Mouse (Mus musculus): ENCODE data around the gene Nav2. TPM values are rescaled to one million over a fixed set of nuclear protein-coding genes. Genes with fewer than 3 reads are reported as not detected.
A peak's percentile ranks its signal among the peaks of the same experiment; 100 is the strongest.

The Nav2 gene
- polyA plus RNA-seq, 1 experiment from 2014 or later: 34.2 TPM

DNA sequence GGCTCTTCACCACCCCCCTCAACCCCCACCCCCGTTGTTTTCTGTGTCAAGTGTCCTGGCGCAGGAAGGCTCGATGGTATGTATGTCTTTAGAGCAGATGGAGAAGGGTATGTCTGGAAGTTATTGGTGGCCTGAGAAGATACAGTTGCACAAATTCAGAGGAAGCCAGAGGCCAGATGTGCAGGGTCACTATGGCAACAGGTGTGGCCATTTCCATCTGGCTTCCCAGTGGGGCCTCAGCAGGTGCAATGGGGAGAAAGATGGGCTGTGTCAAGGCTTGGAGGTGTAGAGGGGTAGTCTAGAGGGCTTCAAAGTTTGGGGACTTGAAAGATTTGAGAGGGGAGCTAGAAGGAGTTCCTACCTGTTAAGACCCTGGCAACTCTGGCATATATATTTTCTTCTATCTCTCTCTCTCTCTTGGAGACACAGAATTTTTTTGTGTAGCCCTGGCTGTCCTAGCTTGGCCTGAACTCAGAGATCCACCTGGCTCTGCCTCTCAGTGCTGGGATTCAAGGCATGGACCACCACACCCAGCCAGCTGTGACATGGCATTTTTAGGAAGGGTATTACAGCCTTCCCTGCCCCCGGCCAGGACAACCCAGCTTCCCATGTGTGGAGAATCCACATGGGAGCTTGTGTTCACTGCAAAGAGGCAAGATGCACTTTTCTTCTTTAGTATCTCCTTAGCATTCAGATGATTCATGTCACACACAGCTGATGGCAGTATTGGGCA lies 435.4 kb downstream of the Nav2 start:
- Histone ChIP-seq H3K4me3 (ENCODE audit: low read length) (peak overlapping the region; percentile 33), H3K4me1 (ENCODE audit: control insufficient read depth, insufficient read depth, low read length) (peaks cover 32% of the 10 kb centered on the region), H3K9me3 (replicated peaks; ENCODE audit: control insufficient read depth, low read length) (no peaks in the 10 kb centered on the region), H3K36me3 (ENCODE audit: control insufficient read depth, insufficient read depth) (no peaks in the 10 kb centered on the region), H3K27me3 (ENCODE audit: control insufficient read depth, insufficient read depth, low read length) (no peaks in the 10 kb centered on the region), H3K4me2 (ENCODE audit: low read depth, low read length) (peak overlapping the region; percentile 64), H3K27ac (ENCODE audit: low read length) (peak overlapping the region; percentile 89), H3K9ac (ENCODE audit: low read length) (peak overlapping the region; percentile 65; the same call in 1 of the 2 replicates)
- no peak for ATAC-seq (replicated peaks; ENCODE audit: extremely low read depth, insufficient read depth, low FRiP score)
- WGBS: 59% methylated on average over 4 of the region's 4 CpGs

DNA sequence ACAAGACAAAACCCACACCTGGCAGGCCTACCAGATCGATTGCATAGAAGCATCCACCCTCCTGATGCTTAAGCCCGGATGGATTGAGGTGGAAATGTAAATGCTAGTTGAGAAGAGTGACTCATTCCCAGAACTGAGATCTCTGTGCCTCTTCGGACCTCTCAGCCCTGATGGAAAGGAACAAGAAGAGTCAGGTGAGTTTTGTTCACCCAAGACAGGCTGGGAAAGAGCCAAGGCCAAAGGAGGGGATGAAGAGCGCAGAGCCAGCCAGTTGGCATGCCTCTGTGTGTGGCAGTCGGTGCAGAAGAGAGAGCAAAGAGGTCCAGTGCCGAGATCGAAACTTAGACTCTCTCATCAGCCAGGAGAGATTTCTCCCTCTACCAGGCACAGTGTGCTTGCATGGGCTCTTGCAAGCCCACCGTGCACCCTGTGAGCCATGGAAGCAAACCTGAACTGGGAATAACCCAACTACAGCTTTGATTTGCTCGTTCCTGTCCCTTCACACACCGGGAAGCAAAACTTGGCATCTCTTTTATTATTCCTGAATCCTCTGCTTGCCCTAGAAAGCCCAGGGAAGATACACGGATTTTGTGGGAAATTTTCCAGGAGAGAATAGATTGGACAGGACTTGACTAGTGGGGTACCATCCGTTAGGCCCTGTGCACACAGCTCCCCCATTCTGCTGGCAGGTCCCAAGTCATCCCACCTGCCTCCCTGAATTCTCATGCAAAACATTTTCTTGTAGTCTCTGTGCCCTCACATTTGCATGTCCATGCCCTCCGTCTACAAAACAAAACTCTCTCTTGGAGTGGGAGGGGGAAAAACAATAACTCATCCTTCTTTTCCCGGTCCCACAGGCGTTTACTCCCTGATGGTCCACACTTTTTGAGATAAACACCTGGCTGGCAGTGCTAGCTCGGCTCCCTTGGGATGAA lies 439.1 kb downstream of the Nav2 start:
- WGBS: 60% methylated on average over 16 of the region's 16 CpGs
- Histone ChIP-seq H3K9me3 (replicated peaks; ENCODE audit: control insufficient read depth, low read length) (no peaks in the 10 kb centered on the region), H3K36me3 (ENCODE audit: control insufficient read depth, insufficient read depth) (no peaks in the 10 kb centered on the region), H3K4me3 (ENCODE audit: low read length) (no peak overlapping the region), H3K4me1 (ENCODE audit: control insufficient read depth, insufficient read depth, low read length) (peaks cover 17% of the 10 kb centered on the region), H3K9ac (ENCODE audit: low read length) (no peak overlapping the region), H3K27me3 (ENCODE audit: control insufficient read depth, insufficient read depth, low read length) (no peaks in the 10 kb centered on the region; the same call in 1 of the 2 replicates), H3K4me2 (ENCODE audit: low read depth, low read length) (no peak overlapping the region), H3K27ac (ENCODE audit: low read length) (no peak overlapping the region)
- ATAC-seq (replicated peaks; ENCODE audit: extremely low read depth, insufficient read depth, low FRiP score): no peak

DNA sequence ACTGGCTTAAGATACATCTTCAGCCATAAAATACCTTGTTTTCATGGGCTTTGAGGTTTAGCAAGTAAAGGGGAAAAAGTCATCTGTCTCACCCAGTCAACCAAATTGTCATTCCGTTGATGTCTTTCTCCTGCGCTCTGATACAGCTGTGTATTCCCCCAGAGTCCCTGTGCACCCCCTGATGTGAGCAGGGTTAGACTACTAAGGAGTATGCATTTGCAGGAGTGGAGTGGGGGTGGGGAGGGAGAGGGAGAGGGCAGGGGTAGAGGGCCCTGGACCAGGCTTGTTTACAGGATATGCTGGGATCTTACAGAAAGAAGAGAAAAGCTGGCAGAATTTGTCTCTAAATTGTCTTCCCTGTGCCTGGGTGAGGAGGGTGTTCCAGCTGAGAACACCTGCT lies 440.1 kb downstream of the Nav2 start:
- Histone ChIP-seq H3K27ac (ENCODE audit: low read length) (no peak overlapping the region), H3K9ac (ENCODE audit: low read length) (no peak overlapping the region), H3K4me3 (ENCODE audit: low read length) (no peak overlapping the region), H3K36me3 (ENCODE audit: control insufficient read depth, insufficient read depth) (no peaks in the 10 kb centered on the region), H3K4me1 (ENCODE audit: control insufficient read depth, insufficient read depth, low read length) (peaks cover 7% of the 10 kb centered on the region), H3K27me3 (ENCODE audit: control insufficient read depth, insufficient read depth, low read length) (no peaks in the 10 kb centered on the region; the same call in 1 of the 2 replicates), H3K4me2 (ENCODE audit: low read depth, low read length) (no peak overlapping the region), H3K9me3 (replicated peaks; ENCODE audit: control insufficient read depth, low read length) (no peaks in the 10 kb centered on the region)
- 49% methylated on average over 2 of the region's 2 CpGs for WGBS
- no peak for ATAC-seq (replicated peaks; ENCODE audit: extremely low read depth, insufficient read depth, low FRiP score)

DNA sequence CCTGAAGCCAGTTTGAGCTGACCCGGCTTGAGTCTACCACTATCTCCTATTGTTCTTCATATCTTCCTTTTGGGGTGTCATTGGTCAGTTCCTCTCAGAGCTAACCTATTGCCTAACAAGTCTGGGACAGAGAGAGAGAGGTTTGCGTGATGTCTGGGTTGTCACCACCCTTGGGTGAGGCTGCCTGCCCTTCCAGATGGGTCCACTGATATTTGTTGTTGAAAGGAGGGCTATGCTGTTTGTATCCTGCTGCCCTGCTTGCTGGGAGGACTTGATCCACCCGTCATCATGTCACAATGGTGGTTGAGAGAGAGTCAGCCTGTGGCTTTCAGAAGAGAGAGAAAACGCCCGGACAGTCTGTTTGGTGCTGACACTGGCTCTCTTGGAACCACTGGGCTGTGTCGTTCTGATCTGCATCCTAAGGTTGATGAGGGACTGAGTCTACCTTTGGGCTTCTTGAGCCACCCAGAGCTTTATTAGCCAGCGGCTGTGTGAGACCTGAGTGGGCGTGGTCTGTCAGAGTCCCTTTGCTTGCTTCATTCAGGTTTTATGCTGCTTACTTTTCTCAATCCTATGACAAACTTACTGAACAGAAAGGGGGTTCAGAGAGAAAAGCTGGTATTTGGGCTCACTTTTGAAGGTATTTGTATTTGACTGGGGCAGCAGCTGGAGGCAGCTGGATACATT lies 441.9 kb downstream of the Nav2 start:
- Histone ChIP-seq H3K9me3 (replicated peaks; ENCODE audit: control insufficient read depth, low read length) (no peaks in the 10 kb centered on the region), H3K4me1 (ENCODE audit: control insufficient read depth, insufficient read depth, low read length) (no peaks in the 10 kb centered on the region), H3K9ac (ENCODE audit: low read length) (no peak overlapping the region), H3K27ac (ENCODE audit: low read length) (no peak overlapping the region), H3K27me3 (ENCODE audit: control insufficient read depth, insufficient read depth, low read length) (no peaks in the 10 kb centered on the region; the same call in 1 of the 2 replicates), H3K36me3 (ENCODE audit: control insufficient read depth, insufficient read depth) (no peaks in the 10 kb centered on the region), H3K4me2 (ENCODE audit: low read depth, low read length) (no peak overlapping the region), H3K4me3 (ENCODE audit: low read length) (no peak overlapping the region)
- WGBS: 61% methylated on average over 8 of the region's 8 CpGs
- no peak for ATAC-seq (replicated peaks; ENCODE audit: extremely low read depth, insufficient read depth, low FRiP score)

DNA sequence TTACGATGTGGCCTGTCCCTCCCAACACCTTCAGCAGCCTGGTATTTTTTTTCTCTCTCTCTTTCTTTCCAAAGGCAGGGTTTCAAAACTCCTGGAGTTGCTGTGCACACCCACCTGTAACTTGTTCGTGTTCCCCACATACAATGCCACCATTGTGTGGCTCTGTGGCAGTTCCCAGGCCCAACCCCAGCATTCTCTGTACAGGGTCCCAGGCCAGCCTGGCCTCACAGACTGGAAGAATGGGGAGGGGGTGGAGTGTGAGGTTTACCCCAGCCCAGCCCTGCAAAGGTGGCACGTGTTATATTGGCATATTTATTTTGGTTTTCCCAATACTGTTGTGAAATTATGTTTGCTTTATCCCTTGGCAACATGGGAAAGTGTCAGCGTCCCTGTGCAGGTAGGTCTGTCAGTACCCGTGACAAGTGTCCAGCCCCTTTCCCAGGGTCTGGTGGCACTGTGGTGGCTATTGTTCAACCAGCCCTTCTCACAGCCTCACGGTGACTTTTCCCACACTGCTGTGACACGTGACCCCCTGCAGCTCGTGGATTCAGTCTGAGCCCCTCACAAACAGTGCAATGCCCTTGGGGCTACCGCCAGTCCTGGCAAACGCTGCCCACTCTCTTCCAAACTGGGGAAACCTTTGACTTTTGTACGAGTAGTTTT lies 443.2 kb downstream of the Nav2 start:
- no peaks in the 10 kb centered on the region for H3K9me3 ChIP-seq (replicated peaks; ENCODE audit: control insufficient read depth, low read length)
- no peak overlapping the region for H3K9ac ChIP-seq (ENCODE audit: low read length)
- no peak overlapping the region for H3K4me3 ChIP-seq (ENCODE audit: low read length)
- ATAC-seq (replicated peaks; ENCODE audit: extremely low read depth, insufficient read depth, low FRiP score): no peak
- no peaks in the 10 kb centered on the region for H3K4me1 ChIP-seq (ENCODE audit: control insufficient read depth, insufficient read depth, low read length)
- H3K27me3 ChIP-seq (ENCODE audit: control insufficient read depth, insufficient read depth, low read length): no peaks in the 10 kb centered on the region; the same call in 1 of the 2 replicates
- no peak overlapping the region for H3K27ac ChIP-seq (ENCODE audit: low read length)
- H3K36me3 ChIP-seq (ENCODE audit: control insufficient read depth, insufficient read depth): no peaks in the 10 kb centered on the region
- H3K4me2 ChIP-seq (ENCODE audit: low read depth, low read length): no peak overlapping the region
- 70% methylated on average over 11 of the region's 11 CpGs for WGBS

DNA sequence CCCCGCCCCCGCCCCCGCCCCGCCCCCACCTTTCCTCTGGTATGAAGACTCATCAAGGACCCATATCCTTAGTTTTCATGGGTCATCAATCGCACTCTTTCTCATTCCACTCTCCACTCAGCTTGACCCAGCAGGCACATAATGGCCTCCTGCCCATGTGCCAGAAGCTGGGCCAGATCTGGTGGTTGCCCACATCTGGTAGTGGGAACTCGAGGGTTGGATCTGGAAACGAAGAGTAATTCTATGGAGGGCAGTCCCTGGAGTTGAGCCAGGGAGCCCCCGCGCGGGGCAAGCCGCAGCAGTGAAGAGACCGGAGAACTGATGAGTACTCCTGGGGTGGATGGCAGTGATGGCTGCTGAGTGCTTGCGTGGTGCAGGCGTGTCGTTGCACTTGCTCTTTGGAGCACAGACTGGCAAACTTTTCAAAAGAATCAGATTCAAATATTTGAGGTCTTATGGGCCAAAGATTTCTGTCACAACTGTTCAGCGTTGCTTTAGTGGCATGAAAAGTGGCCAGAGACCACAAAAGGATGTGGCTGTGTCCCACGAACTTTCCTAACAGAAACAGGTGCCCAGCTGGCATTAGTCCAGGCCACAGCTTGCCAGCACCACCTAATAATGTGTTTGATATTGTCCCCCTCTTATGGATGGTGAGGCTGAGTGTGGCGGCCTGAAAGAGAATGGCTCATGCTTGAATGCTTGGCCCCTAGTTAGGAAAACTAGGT lies 449.1 kb downstream of the Nav2 start:
- 85% methylated on average over 18 of the region's 18 CpGs for WGBS
- Histone ChIP-seq H3K36me3 (ENCODE audit: control insufficient read depth, insufficient read depth) (no peaks in the 10 kb centered on the region), H3K4me1 (ENCODE audit: control insufficient read depth, insufficient read depth, low read length) (no peaks in the 10 kb centered on the region), H3K9me3 (replicated peaks; ENCODE audit: control insufficient read depth, low read length) (no peaks in the 10 kb centered on the region), H3K27me3 (ENCODE audit: control insufficient read depth, insufficient read depth, low read length) (no peaks in the 10 kb centered on the region), H3K4me3 (ENCODE audit: low read length) (no peak overlapping the region), H3K9ac (ENCODE audit: low read length) (no peak overlapping the region), H3K4me2 (ENCODE audit: low read depth, low read length) (no peak overlapping the region), H3K27ac (ENCODE audit: low read length) (no peak overlapping the region)
- ATAC-seq (replicated peaks; ENCODE audit: extremely low read depth, insufficient read depth, low FRiP score): no peak

DNA sequence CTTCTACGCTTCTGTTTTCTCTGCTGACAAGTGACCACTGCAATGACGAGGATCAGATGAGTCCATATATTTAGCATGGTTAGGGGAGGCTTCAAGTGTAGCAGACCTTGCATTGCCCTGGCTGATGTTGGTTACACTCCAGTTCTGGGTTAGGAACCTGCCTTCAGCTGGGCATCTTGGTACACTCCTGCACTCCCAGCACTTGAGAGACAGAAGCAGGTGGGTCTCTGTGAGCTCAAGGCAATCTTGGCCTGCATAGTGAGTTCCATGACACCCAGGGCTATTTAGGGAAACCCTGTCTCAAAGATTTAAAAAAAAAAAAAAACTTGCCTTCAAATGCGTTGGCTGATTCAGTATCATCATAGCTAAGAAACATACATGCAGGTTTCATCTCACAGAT lies 450.6 kb downstream of the Nav2 start:
- H3K27me3 ChIP-seq (ENCODE audit: control insufficient read depth, insufficient read depth, low read length): no peaks in the 10 kb centered on the region
- no peaks in the 10 kb centered on the region for H3K36me3 ChIP-seq (ENCODE audit: control insufficient read depth, insufficient read depth)
- no peak overlapping the region for H3K27ac ChIP-seq (ENCODE audit: low read length)
- ATAC-seq (replicated peaks; ENCODE audit: extremely low read depth, insufficient read depth, low FRiP score): no peak
- no peak overlapping the region for H3K4me3 ChIP-seq (ENCODE audit: low read length)
- H3K4me2 ChIP-seq (ENCODE audit: low read depth, low read length): no peak overlapping the region
- 69% methylated on average over 3 of the region's 3 CpGs for WGBS
- no peak overlapping the region for H3K9ac ChIP-seq (ENCODE audit: low read length)
- H3K9me3 ChIP-seq (replicated peaks; ENCODE audit: control insufficient read depth, low read length): no peaks in the 10 kb centered on the region
- no peaks in the 10 kb centered on the region for H3K4me1 ChIP-seq (ENCODE audit: control insufficient read depth, insufficient read depth, low read length)

DNA sequence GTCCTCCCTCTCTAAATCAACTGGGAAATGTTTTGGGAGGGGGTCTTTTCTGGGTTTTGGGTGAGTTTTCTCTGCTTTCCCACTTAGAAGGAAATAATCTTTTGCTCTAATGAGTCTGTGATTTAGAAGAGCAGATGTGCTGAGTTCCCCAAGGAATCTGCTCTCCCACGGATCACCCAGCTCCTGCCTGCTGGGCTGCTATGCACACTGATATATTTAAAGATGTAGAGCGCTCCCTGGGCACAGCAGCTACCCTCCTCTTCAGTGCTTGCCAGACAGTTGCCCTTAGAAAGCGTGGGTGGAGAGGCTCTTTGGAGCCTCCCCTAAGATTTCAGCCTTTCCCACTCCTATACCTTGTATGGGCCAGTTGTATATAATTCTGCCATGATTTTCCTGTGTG lies 452.1 kb downstream of the Nav2 start:
- 64% methylated on average over 3 of the region's 3 CpGs for WGBS
- Histone ChIP-seq H3K4me3 (ENCODE audit: low read length) (no peak overlapping the region), H3K4me1 (ENCODE audit: control insufficient read depth, insufficient read depth, low read length) (no peaks in the 10 kb centered on the region), H3K4me2 (ENCODE audit: low read depth, low read length) (no peak overlapping the region), H3K36me3 (ENCODE audit: control insufficient read depth, insufficient read depth) (no peaks in the 10 kb centered on the region), H3K9me3 (replicated peaks; ENCODE audit: control insufficient read depth, low read length) (no peaks in the 10 kb centered on the region), H3K27me3 (ENCODE audit: control insufficient read depth, insufficient read depth, low read length) (no peaks in the 10 kb centered on the region), H3K27ac (ENCODE audit: low read length) (no peak overlapping the region), H3K9ac (ENCODE audit: low read length) (no peak overlapping the region)
- no peak for ATAC-seq (replicated peaks; ENCODE audit: extremely low read depth, insufficient read depth, low FRiP score)

Data from heart, embryonic 16.5 days (tissue).